Mouse (Mus musculus) Muller cell, postnatal 12 days (primary cell): Measurements from ENCODE around the gene Ccdc113.
"Not testable (repeated sequence)": the region's sequence is repeated elsewhere in the genome, so short reads cannot be mapped to it uniquely, and the experiment has no call there.

Experiments used
- DNase-seq: peaks from one replicate; pipeline ENCODE4 v3.0.0-alpha.2; 2015; ENCODE audit errors: inconsistent ontology term

Gene Ccdc113

GRCm38 (mm10) chr8:95602168-95602567 is 68.3 kb downstream of the Ccdc113 start:
- no peak for DNase-seq

GRCm38 (mm10) chr8:95606509-95606908 is 72.6 kb downstream of the Ccdc113 start:
- not testable (repeated sequence) for DNase-seq

DNA sequence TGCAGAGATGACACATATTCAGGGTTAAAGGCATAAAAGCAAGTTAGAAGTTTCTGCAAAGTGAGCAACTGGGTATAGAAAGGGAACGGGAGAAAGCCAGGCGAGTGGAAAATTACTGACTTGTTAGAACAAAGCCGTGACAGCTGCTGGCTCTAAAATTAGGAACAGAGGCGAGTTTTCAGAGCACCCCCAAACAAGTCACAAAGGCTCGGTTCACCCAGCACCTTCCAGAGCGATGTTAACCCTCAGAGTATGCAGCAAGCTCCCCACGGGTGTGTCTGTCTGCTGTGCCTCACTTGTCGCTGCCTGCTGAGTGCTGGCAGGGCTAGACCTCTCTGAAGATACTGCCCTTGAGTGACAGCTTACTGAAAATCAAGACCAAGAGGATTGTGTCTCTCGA is 73.3 kb downstream of the Ccdc113 start:
- DNase-seq, result no peak
